Mouse (Mus musculus) gonadal fat pad, adult 2 months (tissue): ENCODE data around the gene Bckdha. TPM values are rescaled to one million over a fixed set of nuclear protein-coding genes. Genes with fewer than 3 reads are reported as not detected.

Experiments
- DNase-seq: peaks from one replicate; pipeline ENCODE4 v3.0.0-alpha.2; 2012; ENCODE audit warnings: low read depth
- polyA plus RNA-seq: library from polyadenylated mRNA; depleted of rRNA; stranded (reverse); fragments of >200 nt; gene quantifications from 2 replicates; pipeline ENCODE4 v1.2.3, GENCODE M21; 2012

Gene Bckdha
- polyA plus RNA-seq, 1 experiment, result 232 TPM

- no peak for DNase-seq
Measured at GRCm38 (mm10) chr7:25644631-25645030, 14.2 kb downstream of the Bckdha start.

- DNase-seq, result no peak
Measured at GRCm38 (mm10) chr7:25644136-25644535, 14.6 kb downstream of the Bckdha start.

DNA sequence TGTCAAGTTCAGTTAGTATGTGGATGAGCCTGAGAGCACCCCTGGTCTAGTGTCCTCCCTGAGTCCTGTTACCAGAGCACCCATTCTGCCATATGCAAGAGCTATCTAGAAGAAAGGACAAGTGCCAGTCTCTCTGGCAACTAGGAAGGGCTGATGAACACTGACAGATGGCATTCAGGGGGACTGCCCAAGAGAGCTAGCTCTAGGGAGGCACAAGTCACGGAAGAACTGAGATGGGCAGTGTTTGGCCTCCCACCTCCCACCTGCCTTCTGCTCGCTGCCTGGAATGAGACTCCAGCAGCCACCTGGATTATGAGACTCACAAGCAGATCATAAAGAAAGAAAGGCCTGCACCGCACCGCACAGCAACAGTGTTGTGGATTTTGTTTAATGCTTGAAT, 19.0 kb downstream of the Bckdha start:
- no peak for DNase-seq

- DNase-seq, result no peak
Measured at GRCm38 (mm10) chr7:25637099-25637498, 21.7 kb downstream of the Bckdha start.

- no peak for DNase-seq
Measured at GRCm38 (mm10) chr7:25636373-25636772, 22.4 kb downstream of the Bckdha start.

DNA sequence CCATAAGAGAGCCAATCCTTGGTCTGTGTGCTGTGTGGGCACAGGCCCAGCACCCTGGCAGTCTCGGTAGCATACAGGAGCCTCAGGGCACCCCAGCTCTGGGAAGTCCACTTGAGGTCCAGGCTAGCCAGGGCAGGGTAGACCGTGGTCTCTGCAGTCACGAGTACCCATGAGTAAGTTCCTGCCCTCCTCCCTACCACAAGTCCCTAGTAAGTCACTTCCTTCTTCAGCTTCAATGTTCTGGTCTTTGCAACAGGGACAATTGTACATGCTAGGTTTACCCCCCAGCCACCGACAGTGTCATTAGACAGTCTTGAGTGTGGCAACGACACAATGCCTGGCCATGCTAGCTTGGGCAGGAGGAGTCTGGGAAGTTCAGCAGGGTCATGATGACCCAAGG, 26.1 kb downstream of the Bckdha start:
- no peak for DNase-seq

GRCm38 (mm10) chr7:25628323-25628620, 30.5 kb downstream of the Bckdha start:
- no peak for DNase-seq

DNA sequence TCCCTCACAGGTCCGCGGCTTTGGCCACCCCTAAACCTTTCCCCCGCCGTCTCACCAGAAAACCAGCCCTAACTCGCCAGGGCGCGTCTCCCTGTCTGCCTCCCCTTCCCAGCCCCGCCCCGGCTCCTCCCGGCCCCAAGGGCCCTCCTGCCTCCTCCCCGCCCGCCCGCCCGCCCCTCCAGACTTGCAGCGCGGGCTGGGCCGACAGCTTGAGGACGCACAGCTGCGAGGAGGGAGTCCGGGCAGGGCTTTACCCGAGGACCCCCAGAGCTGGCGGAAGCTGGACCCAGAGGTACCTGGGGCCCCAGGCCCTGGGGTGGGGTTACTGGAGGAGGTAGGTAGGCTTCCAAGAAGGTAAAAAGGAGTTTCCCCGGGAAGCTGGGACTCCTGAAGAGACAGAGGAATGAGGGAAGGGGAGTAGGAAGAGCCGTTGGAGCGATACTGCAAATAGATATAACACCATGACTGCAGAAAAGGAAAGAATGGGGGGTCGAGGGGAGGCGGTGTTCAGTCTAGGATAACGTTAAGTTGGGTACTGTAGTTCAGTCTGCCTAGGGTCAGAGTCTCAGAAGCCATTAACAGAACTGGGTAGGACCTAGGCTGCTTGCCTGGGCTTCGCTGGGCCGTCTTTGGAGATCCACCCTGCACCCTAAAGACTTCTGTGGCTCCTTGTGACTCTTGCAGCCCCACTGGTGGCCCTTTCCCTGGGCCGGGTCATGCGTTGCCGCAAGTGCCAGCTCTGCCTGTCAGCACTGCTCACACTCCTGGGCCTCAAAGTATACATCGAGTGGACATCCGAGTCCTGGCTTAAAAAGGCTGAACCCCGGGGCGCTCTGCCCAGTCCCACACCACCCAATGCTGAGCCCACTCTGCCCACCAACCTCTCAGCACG, 31.1 kb downstream of the Bckdha start:
- DNase-seq, result no peak

- no peak for DNase-seq
Measured at GRCm38 (mm10) chr7:25626509-25627430, 32.0 kb downstream of the Bckdha start, which contains the start of gene B3gnt8. Gene B3gnt8 (plus strand): TSS chr7:25626654.

- DNase-seq, result no peak
Measured at GRCm38 (mm10) chr7:25625594-25626250, 33.1 kb downstream of the Bckdha start.

GRCm38 (mm10) chr7:25624851-25625250, 33.9 kb downstream of the Bckdha start:
- DNase-seq, result no peak

DNA sequence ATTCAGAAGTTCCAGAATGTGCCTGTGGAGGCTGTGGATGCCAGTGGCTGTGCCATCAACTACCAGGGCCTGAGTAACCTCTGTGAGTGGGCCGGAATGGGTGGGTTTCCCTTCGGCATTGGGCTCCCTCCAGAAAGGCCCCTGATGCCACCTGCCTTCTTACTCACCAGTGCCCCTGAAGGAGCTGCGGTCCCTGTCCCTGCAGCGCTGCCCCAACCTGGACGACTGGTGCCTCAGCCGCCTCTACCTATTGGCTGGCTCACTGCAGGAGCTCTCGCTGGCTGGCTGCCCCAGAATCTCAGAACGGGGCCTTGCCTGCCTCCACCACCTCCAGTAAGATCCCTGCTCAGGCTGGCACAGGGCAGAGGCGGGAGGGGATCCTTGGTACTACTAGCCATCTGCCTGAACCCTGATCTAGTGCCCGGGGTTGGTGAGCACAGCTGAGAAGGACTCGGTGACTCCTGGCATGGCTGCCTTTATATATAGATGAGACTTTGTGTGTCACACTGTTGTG, 34.9 kb downstream of the Bckdha start:
- no peak for DNase-seq

DNA sequence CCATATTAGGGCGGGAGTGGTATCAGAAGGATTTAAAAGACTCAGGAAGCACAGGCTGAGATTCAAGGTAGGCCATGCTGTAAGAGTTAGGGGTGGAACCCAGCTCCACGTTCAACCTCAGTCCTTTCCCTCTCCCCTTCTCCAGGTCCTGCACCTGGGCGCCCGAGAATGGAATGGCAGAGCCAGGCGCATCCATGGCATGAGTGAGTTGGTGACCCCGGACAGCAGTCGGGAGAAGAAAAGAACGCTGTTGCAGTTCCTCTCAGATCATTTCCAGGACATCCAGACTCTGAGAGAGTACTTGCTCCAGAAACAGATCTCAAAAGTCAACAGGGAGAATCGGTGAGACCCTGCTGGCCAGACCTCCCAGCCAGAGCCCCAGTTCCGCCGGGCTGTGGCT, 38.0 kb downstream of the Bckdha start:
- DNase-seq, result no peak

DNA sequence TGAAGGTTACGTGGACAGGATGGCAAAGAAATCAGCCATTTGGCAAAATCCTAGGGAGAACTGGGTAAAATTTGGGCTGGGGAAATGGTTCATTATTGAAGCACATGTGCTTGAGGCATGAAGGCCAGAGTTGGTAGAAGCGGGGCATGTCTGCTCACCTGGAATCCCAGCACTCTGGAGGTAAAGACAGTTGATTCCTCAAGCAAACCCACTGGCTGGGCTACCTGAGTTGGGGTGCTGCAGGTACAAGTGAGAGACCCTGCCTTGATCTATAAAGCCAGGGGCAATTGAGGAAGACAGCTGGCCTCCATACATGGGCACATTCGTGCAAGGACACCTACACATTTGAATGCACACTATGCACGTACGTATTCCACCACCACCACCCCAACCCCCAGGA, 38.7 kb downstream of the Bckdha start:
- no peak for DNase-seq

DNA sequence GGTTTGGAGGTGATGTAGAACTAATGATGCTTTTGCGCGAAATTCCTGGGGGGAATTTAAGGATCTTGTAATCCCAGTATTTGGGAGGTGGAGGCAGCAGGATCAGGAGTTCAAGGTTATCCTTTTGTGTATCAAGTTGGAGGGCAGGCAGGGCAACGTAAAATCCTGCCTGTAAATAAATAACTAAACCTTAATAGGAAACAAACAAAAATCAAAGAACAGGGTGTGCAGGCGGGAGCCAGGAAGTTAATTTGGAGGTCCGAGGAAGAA, 39.1 kb downstream of the Bckdha start:
- DNase-seq, result no peak

DNA sequence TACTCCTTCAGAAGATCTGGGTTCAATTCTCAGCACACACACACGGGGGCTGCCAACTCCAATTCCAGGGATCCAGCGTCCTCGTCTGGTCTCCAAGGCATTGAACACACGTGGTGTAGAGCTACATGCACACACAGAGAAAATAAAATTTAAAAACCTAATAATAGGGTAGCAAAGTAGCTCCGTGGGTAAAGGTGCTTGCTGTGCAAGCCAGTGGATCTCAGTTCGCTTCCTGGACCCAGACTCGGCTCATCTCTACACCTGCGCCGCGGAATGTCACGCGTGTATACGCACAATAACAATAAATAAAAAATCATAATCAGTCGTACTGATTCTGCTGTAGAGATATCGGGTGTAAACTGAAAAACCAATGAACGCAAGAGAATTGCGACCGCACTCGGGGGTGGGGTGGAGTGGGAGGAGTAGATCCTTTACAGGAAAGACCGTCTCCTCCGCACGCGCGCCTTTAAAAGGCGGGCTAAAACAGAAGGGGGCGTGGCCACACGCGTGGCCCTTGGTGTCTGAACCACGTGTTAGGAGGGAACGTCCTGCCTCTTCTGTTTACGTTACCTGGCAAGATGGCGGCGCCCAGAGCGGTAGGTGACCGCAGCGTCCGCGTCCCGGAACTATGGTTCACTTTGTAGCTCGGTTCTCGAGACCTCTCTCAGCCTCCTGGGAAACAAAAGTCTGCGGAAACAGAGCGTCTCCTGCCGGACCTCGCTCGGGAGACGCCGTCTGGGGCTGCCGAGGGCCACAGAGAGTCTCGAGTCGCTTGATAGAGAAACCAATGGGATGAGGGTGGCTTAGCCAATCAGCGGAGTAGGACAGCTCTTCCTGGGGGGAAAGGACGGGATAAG, 39.7 kb downstream of the Bckdha start, which contains the start of gene Dmac2:
Gene Dmac2 (plus strand): TSS at position 550 of the 857 bp plus-strand sequence.
- peak; percentile 70 for DNase-seq

DNA sequence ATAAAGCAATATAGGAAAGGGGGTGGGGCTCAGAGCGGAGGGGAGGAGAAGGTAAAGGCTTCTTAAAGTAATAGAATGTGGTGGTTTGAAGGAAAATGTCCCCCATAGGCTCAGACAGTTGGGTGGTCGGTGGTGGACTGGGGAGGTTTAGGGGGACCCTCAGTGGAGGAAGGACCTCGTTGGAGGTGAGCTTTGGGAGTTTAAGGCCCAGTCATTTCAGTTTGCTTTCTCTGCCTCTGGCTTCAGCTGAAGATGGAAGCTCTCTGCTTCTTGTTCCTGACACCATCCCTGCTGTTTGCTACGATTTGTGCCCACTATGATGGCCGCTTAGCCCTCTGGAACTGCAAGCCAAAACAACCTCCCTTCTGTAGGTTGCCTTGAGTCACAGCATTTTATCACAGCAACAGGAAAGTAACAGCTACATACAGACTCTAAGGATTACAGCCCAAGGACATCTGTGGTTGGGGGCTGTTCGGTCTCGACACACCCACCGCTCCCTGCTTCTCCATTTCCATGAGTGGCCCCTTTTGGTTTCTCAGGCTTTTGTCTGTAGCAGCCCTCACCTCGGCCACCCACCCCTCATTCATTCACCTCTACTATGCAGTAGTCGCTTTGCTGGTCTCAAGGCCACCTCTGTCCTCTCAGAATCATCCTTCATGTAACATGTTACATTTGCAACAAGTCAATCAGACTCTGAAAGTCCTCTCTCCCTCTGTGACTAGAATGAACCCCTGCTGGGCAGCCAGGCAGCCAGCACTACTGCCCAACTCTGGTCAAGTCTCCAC, 41.2 kb downstream of the Bckdha start:
- DNase-seq, result no peak

DNA sequence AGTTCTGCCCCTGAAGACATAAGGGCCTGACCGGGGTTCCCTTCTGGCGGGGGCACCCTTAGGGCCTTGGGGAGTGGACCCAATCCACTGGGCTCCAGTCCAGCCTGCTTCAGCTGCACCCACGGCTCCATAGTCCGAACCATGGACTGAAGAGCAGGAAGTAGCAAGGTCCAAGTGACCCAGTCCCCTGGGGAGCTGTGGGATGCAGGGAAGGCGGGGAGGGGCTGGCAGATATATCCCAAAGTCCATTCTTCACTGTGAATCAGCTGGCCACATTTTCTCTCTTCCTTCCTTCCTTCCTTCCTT, 43.1 kb downstream of the Bckdha start, which contains the start of gene Erich4:
Gene Erich4 (minus strand): TSS at position 187 of the 306 bp plus-strand sequence.
- no peak for DNase-seq

DNA sequence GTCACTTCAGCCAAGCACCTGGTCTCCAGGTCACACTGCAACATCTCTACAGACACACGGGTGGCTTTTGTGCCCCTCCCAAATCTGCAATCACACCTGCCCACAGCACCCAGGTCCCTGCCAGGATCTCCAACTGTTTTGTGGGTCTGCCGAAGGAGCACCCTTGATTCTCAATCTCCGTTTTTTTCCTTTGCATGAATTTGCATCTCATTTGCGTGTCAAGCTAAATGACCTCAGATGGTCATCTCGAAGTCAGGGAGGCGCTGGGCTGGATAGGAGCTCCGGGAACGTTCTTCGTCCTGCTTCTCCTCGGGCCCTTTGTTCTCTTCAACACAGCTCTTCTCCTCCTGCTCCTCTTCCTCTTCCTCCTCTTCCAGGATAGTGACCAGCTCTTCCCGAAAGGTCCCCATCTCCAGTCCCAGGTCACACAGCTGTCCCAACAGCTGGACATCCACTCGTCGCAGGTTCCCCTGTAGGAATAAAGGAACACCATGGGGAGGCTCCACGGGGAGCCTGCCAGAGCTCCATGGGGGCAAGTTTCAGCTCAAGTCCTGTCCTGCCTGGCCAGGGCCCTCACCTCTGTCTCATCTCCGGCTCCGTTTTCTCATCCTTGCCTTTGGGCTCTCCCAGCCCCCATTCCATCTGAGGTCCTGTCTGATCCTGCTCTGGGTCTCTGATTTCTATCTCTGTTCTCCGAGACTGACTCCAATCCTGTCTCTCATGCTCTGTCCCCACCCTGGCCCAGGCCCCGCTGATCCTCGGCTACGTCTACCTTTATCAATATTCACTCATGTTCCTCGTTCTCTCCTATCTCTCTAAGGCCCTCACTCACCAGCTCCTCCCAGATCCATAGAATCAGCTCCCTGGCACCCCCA, 43.7 kb downstream of the Bckdha start:
- DNase-seq, result no peak
